Mouse (Mus musculus) MEL-GATA-1-ER (cell line): ENCODE data around the gene Gabarapl1.
"Not testable (repeated sequence)": the region's sequence is repeated elsewhere in the genome, so short reads cannot be mapped to it uniquely, and the experiment has no call there.

ENCODE experiments used
- DNase-seq: peaks from one replicate; pipeline ENCODE4 v3.0.0-alpha.2; 2012; ENCODE audit warnings: low read depth; ENCODE audit errors: extremely low read depth

The Gabarapl1 gene

GRCm38 (mm10) chr6:129532942-129533860, at the start of gene Gabarapl1:
TSS of gene Gabarapl1 (plus strand) at chr6:129533160.
- DNase-seq: no peak

- no peak for DNase-seq
These were observed 38.0 kb upstream of the Gabarapl1 start for GRCm38 (mm10) chr6:129494924-129495323.

GRCm38 (mm10) chr6:129497345-129498218, 35.4 kb upstream of the Gabarapl1 start:
- peak; percentile 33 for DNase-seq

GRCm38 (mm10) chr6:129499516-129499915, 33.4 kb upstream of the Gabarapl1 start:
- not testable (repeated sequence) for DNase-seq

GRCm38 (mm10) chr6:129503471-129503870, 29.5 kb upstream of the Gabarapl1 start:
- no peak for DNase-seq

- DNase-seq: no peak
These were observed 25.9 kb upstream of the Gabarapl1 start, which contains the start of gene Olr1 for GRCm38 (mm10) chr6:129507024-129507423. TSS of gene Olr1 (minus strand) at chr6:129507165.

GRCm38 (mm10) chr6:129510120-129510911, 22.6 kb upstream of the Gabarapl1 start:
- DNase-seq: no peak

- DNase-seq: no peak
These were observed 20.6 kb upstream of the Gabarapl1 start, which contains the start of gene Tmem52b for GRCm38 (mm10) chr6:129512367-129512766. TSS of gene Tmem52b (plus strand) at chr6:129512555.

- no peak for DNase-seq
These were observed 20.1 kb upstream of the Gabarapl1 start for GRCm38 (mm10) chr6:129512868-129513267.

GRCm38 (mm10) chr6:129513409-129513808, 19.6 kb upstream of the Gabarapl1 start:
- DNase-seq: no peak

GRCm38 (mm10) chr6:129514376-129514775, 18.6 kb upstream of the Gabarapl1 start:
- no peak for DNase-seq

GRCm38 (mm10) chr6:129515068-129515467, 17.9 kb upstream of the Gabarapl1 start:
- DNase-seq: no peak

- DNase-seq: no peak
These were observed 16.6 kb upstream of the Gabarapl1 start for GRCm38 (mm10) chr6:129516388-129516787.

GRCm38 (mm10) chr6:129517752-129518408, 15.1 kb upstream of the Gabarapl1 start:
- DNase-seq: no peak

GRCm38 (mm10) chr6:129526069-129526468, 6.9 kb upstream of the Gabarapl1 start:
- DNase-seq: no peak

GRCm38 (mm10) chr6:129527416-129527815, 5.5 kb upstream of the Gabarapl1 start:
- no peak for DNase-seq

GRCm38 (mm10) chr6:129529605-129530004, 3.4 kb upstream of the Gabarapl1 start:
- no peak for DNase-seq

GRCm38 (mm10) chr6:129530261-129530660, 2.7 kb upstream of the Gabarapl1 start:
- no peak for DNase-seq

- no peak for DNase-seq
These were observed 411 bp upstream of the Gabarapl1 start for GRCm38 (mm10) chr6:129532556-129532941.

GRCm38 (mm10) chr6:129534057-129534456, 1.1 kb downstream of the Gabarapl1 start:
- no peak for DNase-seq
